Mouse (Mus musculus) large intestine, adult 2 months (tissue): ENCODE measurements around the gene Tie1. TPM values are rescaled to one million over a fixed set of nuclear protein-coding genes. Genes with fewer than 3 reads are reported as not detected.
A peak's percentile ranks its signal among the peaks of the same experiment; 100 is the strongest.

Experiments
- DNase-seq: peaks from one replicate; pipeline ENCODE4 v3.0.0-alpha.2; 2012; ENCODE audit warnings: low read depth, low spot score
- WGBS: fragments of 180-500 bp; shearing (Covaris S2); methylation state at CpG from one replicate; pipeline ENCODE4 v1.1.7; 2018; 5-methylcytosine and 5-hydroxymethylcytosine counted together
- polyA plus RNA-seq: library from polyadenylated mRNA; depleted of rRNA; stranded (reverse); fragments of >200 nt; gene quantifications from 2 replicates; pipeline ENCODE4 v1.2.3, GENCODE M21; 2012

Gene Tie1
- polyA plus RNA-seq, 1 experiment, result 7.9 TPM

DNA sequence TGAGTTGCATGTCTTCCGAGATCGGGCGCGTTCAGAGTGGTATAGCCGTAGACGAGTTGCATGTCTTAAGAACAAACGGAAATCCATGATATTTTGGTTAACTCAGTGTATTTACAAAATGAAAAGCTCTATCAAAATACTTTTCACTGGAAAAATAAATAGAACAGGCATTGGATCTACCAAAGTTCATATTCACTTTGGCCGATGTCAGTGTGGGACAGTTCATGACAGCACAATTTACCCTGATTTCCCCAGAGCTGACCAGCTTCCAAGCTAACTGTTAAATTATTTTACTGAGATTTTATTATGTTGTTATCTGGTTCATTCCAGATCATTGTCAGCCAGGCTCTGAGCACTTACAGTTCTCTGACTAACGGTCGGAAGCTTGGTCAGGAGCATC lies 600 bp upstream of the Tie1 start:
- 65% methylated on average over 10 of the region's 10 CpGs for WGBS
- no peak for DNase-seq

DNA sequence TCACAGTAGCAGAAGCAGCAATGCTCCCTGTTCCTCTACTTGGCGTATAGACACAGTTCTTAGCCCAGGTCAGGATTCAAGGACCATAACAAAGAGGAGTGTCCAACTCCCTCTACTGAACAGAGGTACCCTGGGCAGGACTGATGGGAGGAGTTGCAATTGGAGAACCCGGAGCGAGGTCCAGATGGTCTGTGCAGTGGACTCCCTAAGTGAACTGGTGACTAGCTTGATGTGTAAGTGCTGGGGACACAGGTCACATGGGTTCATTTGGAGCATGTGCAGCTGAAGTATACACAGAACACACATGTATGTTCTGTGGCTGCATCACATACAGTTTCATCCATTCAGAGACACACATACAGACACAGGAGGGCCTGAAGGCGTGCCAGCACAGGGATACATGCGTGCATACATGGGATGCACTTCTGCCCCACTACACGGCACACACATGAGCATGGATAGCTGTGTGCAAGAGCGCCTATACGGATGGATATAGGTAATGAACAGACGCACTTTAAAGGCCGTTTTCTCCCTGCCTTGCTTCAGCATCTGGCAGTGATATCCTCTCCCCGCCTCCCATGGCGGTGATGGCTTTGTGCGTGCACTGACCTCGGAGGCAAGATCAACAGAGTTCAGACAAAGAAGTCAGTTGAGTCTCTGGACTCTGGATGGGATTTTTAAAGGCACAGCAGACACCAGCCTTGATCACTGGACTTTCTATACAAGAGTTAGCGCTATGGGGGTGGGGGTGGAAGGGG lies 12.9 kb downstream of the Tie1 start:
- WGBS, result 60% methylated on average over 15 of the region's 15 CpGs
- DNase-seq, result no peak

DNA sequence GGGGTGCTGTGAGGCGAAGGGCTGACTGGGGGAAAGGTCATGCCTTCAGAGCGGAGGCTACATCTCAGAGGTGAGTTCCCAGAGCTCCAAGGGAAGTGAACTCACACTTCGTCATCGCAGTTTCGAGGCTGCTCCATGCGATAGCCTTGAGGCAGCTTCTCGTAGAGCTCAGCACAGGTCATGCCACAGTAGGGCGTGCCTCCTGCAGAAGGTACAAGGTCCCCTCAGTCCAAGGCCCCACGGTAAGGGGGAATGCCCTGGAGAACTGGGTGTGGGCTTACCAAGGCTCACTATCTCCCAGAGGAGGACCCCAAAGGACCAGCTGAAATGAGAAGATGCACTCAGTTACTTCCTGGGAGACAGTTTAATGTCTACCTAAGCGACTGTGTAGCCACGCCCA lies 17.2 kb downstream of the Tie1 start:
- DNase-seq, result no peak
- WGBS, result 55% methylated on average over 11 of the region's 11 CpGs

DNA sequence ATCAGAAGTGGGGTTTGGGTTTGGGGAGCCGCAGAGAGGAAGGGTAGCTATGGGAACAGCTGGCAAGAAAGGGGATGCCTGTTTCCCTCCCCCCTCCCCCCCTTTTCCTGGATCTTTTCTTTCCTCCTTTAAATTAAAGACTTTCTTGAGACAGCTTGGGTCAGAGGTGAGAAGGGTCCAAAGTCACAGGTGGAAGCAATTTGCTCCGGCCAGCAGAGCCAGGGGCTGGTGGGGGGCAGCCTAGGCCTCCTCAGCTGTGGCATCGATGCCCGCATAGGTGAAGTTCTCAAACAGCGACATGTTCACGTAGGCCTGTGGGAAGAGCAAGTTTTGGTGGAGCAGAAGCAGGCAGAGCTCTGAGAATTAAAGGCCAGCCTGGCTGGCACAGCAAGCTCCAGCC lies 18.6 kb downstream of the Tie1 start:
- no peak for DNase-seq
- 76% methylated on average over 6 of the region's 6 CpGs for WGBS

DNA sequence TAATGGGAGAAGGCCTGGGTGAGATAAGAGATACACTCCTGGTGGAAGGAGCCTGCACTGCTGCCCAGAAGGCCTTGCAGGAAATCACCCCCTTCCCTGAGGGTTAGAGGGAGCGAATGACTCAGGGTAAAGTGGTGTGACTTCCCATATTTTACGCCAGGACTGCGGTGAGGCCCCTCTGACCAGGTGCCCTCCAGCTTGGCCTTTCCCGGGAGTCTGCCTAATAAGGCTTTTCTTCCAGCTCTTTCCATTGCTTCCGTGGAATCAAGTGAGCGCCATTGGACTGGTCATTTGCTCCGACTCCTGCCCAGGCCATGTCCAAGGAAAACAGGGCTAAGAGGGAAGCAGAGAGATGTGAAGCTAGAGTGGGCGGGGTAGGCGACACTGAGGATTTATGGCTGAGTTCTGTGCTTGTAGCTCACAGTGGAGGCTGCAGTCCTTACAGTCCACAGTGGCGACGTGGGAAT lies 24.1 kb downstream of the Tie1 start:
- WGBS, result 30% methylated on average over 11 of the region's 11 CpGs
- DNase-seq, result no peak

GRCm38 (mm10) chr4:118464956-118465355 lies 24.9 kb downstream of the Tie1 start:
- WGBS, result 88% methylated on average over 3 of the region's 3 CpGs
- DNase-seq, result no peak

GRCm38 (mm10) chr4:118457345-118457975 lies 32.4 kb downstream of the Tie1 start, which contains the start of gene Mpl:
Gene Mpl (minus strand): TSS chr4:118457513.
- DNase-seq, result no peak
- WGBS, result 62% methylated on average over 9 of the region's 9 CpGs

DNA sequence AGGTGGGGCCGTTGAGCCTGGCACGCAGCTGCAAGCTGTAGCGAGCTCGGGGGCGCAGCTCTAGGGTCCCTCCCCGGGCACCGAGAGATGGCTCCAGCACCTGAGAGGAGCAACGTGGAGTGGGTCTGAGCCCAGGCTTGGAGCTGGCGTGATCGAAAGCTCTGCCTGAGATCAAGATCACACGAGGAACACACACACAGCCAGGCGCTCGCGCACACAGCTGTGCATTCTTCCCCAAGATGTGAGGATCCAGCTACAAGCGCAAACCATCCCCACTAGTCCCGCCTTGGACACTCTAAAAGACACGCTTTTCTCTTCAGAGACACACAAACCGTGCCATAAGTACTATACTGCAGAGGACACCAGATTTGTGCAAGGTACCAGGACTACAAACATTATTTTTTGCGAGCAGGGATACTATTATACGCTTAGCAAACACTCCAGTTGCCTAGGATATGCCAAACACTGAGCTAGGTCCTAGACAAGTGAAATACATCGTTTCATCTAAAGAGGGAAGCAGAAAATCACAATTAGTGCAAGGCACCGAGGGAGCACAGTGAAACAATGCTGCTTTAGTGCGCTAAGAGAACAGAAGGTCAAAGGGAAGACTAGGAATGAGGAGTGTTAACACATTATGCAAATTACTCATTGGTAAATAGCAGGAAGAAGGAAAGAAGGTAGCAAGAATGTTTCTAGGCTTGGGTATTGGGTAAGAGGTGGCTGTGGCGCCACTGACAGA lies 43.3 kb downstream of the Tie1 start:
- 28% methylated on average over 24 of the region's 24 CpGs for WGBS

DNA sequence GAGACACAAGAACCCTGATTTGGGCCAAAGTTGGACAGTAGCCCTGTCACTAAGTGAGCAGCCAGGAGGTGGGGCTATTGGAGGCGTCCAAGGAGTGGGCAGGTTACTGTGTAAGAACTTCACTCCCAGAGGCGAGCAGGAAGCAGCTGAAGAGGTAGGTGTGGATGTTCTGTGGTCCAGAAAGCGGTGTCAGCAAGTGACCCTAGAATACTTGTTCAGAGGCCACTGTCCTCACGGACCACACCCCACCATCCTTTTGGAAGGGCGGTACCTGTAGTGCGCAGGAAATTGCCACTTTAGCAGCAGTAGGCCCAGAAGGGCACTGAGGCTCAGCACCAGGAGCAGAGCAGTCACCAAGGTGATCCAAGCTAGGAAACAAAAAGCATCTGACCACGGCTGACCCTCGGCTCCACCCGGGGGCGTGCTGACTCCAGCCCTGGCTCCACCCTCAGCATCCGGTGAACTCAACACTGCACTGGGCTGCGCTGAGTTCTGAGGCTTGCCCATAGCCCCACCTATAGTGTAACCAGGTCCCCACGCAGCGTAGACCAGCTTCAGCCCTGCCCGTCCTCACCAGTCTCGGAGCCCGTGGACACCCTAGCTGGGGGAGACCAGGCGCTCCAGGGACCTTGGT lies 44.0 kb downstream of the Tie1 start:
- DNase-seq, result no peak
- 23% methylated on average over 18 of the region's 18 CpGs for WGBS

More for the DNA sequence above, 43.3 kb downstream of the Tie1 start:
- no peak for DNase-seq

DNA sequence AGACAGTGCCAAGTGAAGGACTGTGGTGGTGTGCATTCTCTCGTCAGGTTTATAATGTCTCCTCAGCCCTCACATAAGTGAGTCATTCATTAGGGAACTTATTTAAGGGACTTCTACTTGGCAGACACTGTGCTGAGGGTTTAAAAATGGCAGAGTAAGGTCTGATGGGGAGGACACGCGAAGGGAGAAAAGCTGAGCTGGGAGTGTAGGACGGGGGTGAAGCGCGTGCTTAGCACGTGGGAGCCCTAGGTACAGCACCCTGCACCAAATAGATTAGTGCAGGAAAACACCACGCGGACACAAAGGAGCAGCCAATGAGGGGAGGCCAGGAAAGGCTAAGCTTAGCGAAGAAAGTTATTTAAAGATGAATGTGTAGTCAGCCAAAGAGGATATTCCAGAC lies 44.8 kb downstream of the Tie1 start:
- WGBS, result 81% methylated on average over 10 of the region's 10 CpGs

GRCm38 (mm10) chr4:118437829-118438253 lies 52.0 kb downstream of the Tie1 start:
- 7% methylated on average over 12 of the region's 12 CpGs for WGBS
- no peak for DNase-seq

More for the DNA sequence above, 44.8 kb downstream of the Tie1 start:
- no peak for DNase-seq

DNA sequence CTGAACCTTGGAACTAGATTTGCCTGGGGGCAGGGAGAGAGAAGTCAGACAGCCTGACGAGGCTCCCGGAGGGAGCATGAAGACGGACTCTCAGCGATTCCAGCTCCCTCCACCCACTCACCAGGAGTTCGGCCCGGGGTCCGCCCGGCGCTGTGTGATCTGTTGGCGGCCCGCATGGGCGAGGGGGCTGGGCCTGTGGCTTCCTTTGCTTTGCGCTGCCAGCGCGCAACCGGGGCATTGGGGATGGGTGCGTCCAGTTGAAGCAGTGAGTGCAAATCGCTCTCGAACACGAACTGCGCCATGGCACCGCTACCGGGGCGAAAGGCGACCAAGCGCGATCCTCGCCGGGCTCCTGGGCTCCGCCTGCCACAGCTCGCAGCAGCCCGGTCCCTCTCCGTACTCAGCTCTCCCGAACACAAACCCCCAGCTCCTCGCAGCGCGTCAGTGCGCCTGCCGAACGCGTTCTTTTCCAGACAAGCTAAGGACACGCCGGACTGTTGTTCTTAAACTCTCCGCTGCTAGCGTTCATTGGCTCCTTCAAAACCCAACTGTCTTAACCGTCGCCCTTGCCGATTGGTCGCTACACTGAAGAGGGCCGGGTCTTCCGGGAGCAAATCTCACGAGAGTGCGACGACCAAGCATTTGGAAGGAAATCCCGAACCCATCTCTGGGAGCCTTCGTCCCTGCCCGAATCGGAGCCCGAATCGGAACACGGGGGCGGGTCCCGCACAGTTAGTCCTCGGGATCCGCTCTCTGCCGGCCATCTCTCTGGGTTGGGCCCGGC lies 52.8 kb downstream of the Tie1 start, which contains the start of gene Cdc20:
Gene Cdc20 (minus strand): TSS at position 533 of the 784 bp plus-strand sequence.
- WGBS, result under 1% methylated on average over 67 of the region's 67 CpGs
- peak; percentile 85 for DNase-seq

- DNase-seq, result no peak
- WGBS, result 69% methylated on average over 8 of the region's 8 CpGs
These were observed 57.5 kb downstream of the Tie1 start for GRCm38 (mm10) chr4:118432332-118432731.

DNA sequence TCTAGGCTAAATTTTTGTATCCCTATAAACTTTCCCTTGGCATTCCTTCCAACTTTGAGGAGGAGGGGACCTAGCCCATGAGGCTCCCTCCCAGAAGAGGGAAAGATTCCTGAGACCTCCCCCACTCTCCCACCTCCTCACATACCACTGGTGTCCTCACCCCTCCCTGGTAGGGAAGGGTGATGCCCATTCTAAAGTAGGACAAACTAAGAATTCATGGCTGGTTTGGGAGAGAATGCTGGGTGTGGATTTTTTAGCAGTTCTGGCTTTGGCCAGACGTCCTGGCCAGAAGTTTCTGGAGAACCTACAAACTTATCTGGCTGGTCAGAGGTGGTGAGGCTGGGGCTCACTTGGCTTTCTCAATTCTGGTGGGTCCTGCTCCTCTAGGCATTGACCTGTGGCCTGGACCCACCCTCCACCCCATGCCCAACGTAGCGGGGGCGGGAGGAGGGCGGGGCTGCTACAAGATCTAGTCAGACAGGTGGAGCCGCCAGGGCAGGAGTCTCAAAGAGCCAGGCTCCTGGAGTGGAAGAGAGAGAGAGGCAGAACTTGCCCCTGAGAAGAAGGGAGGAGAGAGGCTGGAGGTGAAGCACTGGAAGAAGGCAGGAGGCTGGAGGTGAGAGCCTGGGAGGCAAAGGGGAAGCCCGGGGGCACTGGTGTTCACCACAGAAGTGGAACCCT lies 60.5 kb downstream of the Tie1 start:
- WGBS, result 29% methylated on average over 7 of the region's 7 CpGs
- no peak for DNase-seq

DNA sequence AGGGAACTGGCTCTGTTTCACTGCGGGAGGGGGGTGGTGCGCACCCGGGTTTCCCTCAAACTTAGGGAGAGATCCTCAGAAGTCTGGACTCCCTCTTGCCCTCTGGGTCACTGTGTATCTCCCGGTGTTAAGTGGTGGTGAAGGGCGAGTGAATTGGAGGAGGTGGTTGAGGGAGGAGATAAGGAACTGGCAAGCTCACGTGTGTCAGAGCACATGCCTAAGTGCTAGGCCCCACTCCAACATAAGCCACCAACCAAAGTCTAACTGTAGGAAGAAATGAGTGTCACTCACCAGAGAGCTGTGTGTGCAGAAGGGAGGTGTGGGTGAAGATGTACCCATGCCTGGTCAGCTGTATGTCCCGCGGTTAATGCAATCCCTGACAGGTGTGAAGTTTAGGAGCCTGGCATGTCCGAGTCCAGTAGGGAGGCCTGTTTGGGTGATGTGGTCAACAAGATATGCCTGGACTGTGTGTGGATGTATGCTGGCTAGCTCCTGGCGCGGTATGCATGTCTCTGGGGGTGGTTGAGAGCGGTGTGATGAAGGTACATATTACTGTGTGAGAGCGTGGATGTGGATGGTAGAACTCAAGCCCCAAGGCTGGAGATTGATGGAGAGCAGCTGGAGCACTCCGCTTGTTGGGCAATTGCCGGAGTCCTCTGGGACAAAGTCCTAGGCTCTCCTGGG lies 61.2 kb downstream of the Tie1 start:
- DNase-seq, result no peak
- 10% methylated on average over 15 of the region's 15 CpGs for WGBS

DNA sequence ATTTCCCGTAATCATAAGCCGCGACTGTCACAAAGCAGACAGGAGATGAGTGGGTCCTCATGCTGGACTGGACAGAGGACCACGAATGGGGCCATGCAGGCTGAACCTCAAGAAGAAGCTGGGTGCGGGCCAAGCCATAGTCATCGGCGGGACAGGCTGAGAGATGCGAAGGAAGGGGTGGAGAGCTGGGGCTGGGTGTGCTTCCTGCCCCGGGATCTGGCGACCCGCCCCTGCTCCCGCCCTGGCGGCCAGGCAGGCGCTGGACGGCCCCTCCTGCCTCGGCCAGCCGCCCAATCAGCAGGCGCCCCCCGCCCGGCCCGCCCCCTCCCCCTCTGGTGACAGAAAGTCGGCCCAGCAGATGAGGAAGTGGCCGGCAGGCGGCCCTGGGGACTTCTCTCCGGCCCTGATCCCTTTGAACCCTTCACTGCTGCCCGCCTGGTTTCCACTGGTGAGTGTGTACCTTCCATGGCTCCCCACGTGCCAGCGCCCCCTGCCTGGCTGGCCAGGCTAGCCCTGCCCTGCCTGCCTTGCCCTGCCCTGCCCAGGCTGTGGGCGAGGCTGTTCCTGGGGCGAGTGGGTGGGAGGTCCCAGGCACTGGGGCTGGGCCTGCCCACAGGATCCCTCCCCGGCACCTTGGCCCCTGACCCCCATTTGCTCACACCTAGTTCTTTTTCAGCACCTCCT lies 62.0 kb downstream of the Tie1 start, which contains the start of gene Elovl1:
Gene Elovl1 (plus strand): TSS at position 326 of the 684 bp plus-strand sequence.
- WGBS, result under 1% methylated on average over 31 of the region's 31 CpGs
- no peak for DNase-seq

DNA sequence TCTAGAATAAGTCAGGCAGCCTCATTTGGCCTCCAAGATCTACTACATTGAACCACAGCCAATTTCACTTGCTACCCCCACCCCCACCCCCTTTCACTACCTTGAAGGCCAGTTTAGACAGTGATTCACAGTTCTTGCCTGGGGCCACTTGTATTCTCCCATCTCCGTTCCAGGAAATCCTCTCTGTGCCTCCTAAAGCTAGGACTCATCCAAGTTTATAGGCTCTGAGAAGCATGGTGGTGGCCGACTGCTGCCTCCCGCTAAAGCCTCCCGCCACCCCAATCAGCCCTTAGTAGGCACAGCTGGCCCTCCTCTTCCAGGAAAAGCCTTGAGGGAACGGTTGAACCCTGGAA lies 62.5 kb downstream of the Tie1 start:
- DNase-seq, result no peak
- 2% methylated on average over 5 of the region's 5 CpGs for WGBS
